Comparison of ENCODE assay signal across 8 mouse cellular contexts in genomic region chr10:128524732-128525662, GRCm38 (mm10). TPM values are rescaled to one million over a fixed set of nuclear protein-coding genes. Genes with fewer than 3 reads are reported as not detected.
DNase-seq lines count a peak whose midpoint lies in the region; ATAC-seq and TF ChIP-seq lines count a peak whose summit lies in the region.

No protein-coding gene starts in this region.

- 0 out of 2 replicates have a peak, but pooled peaks cover 5% of the 10 kb centered on the region for H3K27me3 ChIP-seq in neural tube, embryonic 15.5 days (replicated peaks)

- DNase-seq in 416B (ENCODE audit: low read depth) (peak; percentile 84), R1 (ENCODE audit: low read depth, low spot score) (peak; percentile 92)
- peak; percentile 60 to 65 for DNase-seq in heart, adult 18-20 months
- DNase-seq in kidney, adult 18-20 months = peak; percentile 55
- DNase-seq in lung, adult 2 months = peak; percentile 59
- DNase-seq in thymus, postnatal 0 days (ENCODE audit: low spot score) = peak; percentile 82

- no peaks in the 10 kb centered on the region for H3K9me3 ChIP-seq in neural tube, embryonic 15.5 days (replicated peaks)

- H3K36me3 ChIP-seq in neural tube, embryonic 15.5 days = peaks cover 6% of the 10 kb centered on the region

- H3K27ac ChIP-seq in cortical plate, adult 2 months (ENCODE audit: insufficient read depth, low read length) = 0 out of 2 replicates have a peak overlapping the region, but pooled peaks have one; percentile 3
- H3K27ac ChIP-seq in neural tube, embryonic 15.5 days (replicated peaks) = peak overlapping the region; percentile 79

- TF ChIP-seq CTCF in cortical plate, adult 2 months (IDR thresholded peaks at IDR 0.05; ENCODE audit: extremely low read depth, insufficient read depth, low read length) = no peak
- TF ChIP-seq CTCF in lung, adult 2 months (IDR thresholded peaks at IDR 0.05; ENCODE audit: insufficient read depth, low read length) = no peak

- TF ChIP-seq POLR2A in cortical plate, adult 2 months (IDR thresholded peaks at IDR 0.05; ENCODE audit: extremely low read depth, insufficient read depth, low read length) = no peak
- TF ChIP-seq POLR2A in lung, adult 2 months (IDR thresholded peaks at IDR 0.05; ENCODE audit: borderline replicate concordance, extremely low read depth, low read depth, low read length) = peak; percentile 37

- H3K4me2 ChIP-seq in neural tube, embryonic 15.5 days = peak overlapping the region; percentile 100

- under 1% methylated on average over 58 of the region's 58 CpGs for WGBS in lung, adult 2 months
- WGBS in neural tube, embryonic 15.5 days = under 1% methylated on average over 58 of the region's 58 CpGs

- H3K9ac ChIP-seq in neural tube, embryonic 15.5 days (replicated peaks) = peak overlapping the region; percentile 74

- H3K4me3 ChIP-seq in cortical plate, adult 2 months (ENCODE audit: insufficient read depth, low read length) = peak overlapping the region; percentile 61
- H3K4me3 ChIP-seq in lung, adult 2 months (replicated peaks; ENCODE audit: extremely low read depth, low read depth, low read length) = peak overlapping the region; percentile 79
- peak overlapping the region; percentile 76 for H3K4me3 ChIP-seq in neural tube, embryonic 15.5 days (replicated peaks)

- H3K4me1 ChIP-seq in cortical plate, adult 2 months (ENCODE audit: control insufficient read depth, insufficient read depth, low read length) = no peaks in the 10 kb centered on the region; the same call in 1 of the 2 replicates
- H3K4me1 ChIP-seq in lung, adult 2 months (ENCODE audit: control insufficient read depth, insufficient read depth, low read length) = peaks cover 4% of the 10 kb centered on the region; the same call in 1 of the 2 replicates
- peaks cover 30% of the 10 kb centered on the region for H3K4me1 ChIP-seq in neural tube, embryonic 15.5 days

- peak; percentile 56 for ATAC-seq in neural tube, embryonic 15.5 days (ENCODE audit: low FRiP score)

RNA-seq across cellular contexts. Expression of gene Esyt1, which starts 0.7 kb away (rescaled TPM):
- polyA plus RNA-seq in cortical plate, adult 2 months (2012; rRNA removed) = 11.6 and 12.0 TPM in 2 replicates
- 10 to 100 TPM; 15.9 to 19.9 TPM for total RNA-seq in heart, adult 18-20 months (2021)
- polyA plus RNA-seq in lung, adult 2 months (2012; rRNA removed) = 94.9 and 97.2 TPM in 2 replicates
- polyA plus RNA-seq in neural tube, embryonic 15.5 days (2015; fragmentation: Nextera tagmentation; extraction: Ambion mirVana) = 20.7 and 30.0 TPM in 2 replicates
- polyA plus RNA-seq in thymus, postnatal 0 days (2015; fragmentation: Nextera tagmentation; extraction: Ambion mirVana) = 43.2 and 44.6 TPM in 2 replicates

RNA-seq across cellular contexts. Expression of gene Zc3h10, which starts 22.6 kb away (rescaled TPM):
- 11.9 and 12.9 TPM in 2 replicates for polyA plus RNA-seq in cortical plate, adult 2 months (2012; rRNA removed)
- 1 to 10 TPM; 7.7 to 8.2 TPM for total RNA-seq in heart, adult 18-20 months (2021)
- polyA plus RNA-seq in lung, adult 2 months (2012; rRNA removed) = 13.2 and 15.1 TPM in 2 replicates
- polyA plus RNA-seq in neural tube, embryonic 15.5 days (2015; fragmentation: Nextera tagmentation; extraction: Ambion mirVana) = 16.0 and 16.2 TPM in 2 replicates
- polyA plus RNA-seq in thymus, postnatal 0 days (2015; fragmentation: Nextera tagmentation; extraction: Ambion mirVana) = 17.8 and 18.8 TPM in 2 replicates

RNA-seq across cellular contexts. Expression of gene Rpl41, which starts 24.1 kb away (rescaled TPM):
- 2,251 and 2,284 TPM in 2 replicates for polyA plus RNA-seq in cortical plate, adult 2 months (2012; rRNA removed)
- total RNA-seq in heart, adult 18-20 months (2021) = 1,000 to 10,000 TPM; 1,490 to 1,551 TPM
- polyA plus RNA-seq in lung, adult 2 months (2012; rRNA removed) = 1,224 and 1,373 TPM in 2 replicates
- polyA plus RNA-seq in neural tube, embryonic 15.5 days (2015; fragmentation: Nextera tagmentation; extraction: Ambion mirVana) = 2,372 and 2,481 TPM in 2 replicates
- polyA plus RNA-seq in thymus, postnatal 0 days (2015; fragmentation: Nextera tagmentation; extraction: Ambion mirVana) = 4,302 and 4,551 TPM in 2 replicates

RNA-seq across cellular contexts. Expression of gene Myl6b, which starts 26.5 kb away (rescaled TPM):
- polyA plus RNA-seq in cortical plate, adult 2 months (2012; rRNA removed) = 33.7 and 36.7 TPM in 2 replicates
- total RNA-seq in heart, adult 18-20 months (2021) = 1 to 10 TPM; 3.2 to 3.3 TPM
- polyA plus RNA-seq in lung, adult 2 months (2012; rRNA removed) = 1.9 and 2.0 TPM in 2 replicates
- polyA plus RNA-seq in neural tube, embryonic 15.5 days (2015; fragmentation: Nextera tagmentation; extraction: Ambion mirVana) = 7.0 and 7.7 TPM in 2 replicates
- 3.8 and 5.2 TPM in 2 replicates for polyA plus RNA-seq in thymus, postnatal 0 days (2015; fragmentation: Nextera tagmentation; extraction: Ambion mirVana)

RNA-seq across cellular contexts. Expression of gene Myl6, which starts 31.1 kb away (rescaled TPM):
- polyA plus RNA-seq in cortical plate, adult 2 months (2012; rRNA removed) = 1,299 and 1,338 TPM in 2 replicates
- total RNA-seq in heart, adult 18-20 months (2021) = 100 to 1,000 TPM; 253 to 273 TPM
- 771 and 1,159 TPM in 2 replicates for polyA plus RNA-seq in lung, adult 2 months (2012; rRNA removed)
- 999 and 1,090 TPM in 2 replicates for polyA plus RNA-seq in neural tube, embryonic 15.5 days (2015; fragmentation: Nextera tagmentation; extraction: Ambion mirVana)
- polyA plus RNA-seq in thymus, postnatal 0 days (2015; fragmentation: Nextera tagmentation; extraction: Ambion mirVana) = 963 and 1,020 TPM in 2 replicates

Comparison
In these comparisons a context has a peak if more than half of its experiments do, and no peak if none do; other contexts are left out.
1. Peak in every context shown above with its lines: DNase-seq, ATAC-seq, H3K4me3 ChIP-seq and H3K27ac ChIP-seq.